Mouse (Mus musculus) cerebellum, adult (tissue): ENCODE data around the gene Maml3.

Source experiments
- ATAC-seq: cut with Nextera tagmentation; 2 replicates; pipeline ENCODE4 v1.9.2; 2017; ENCODE audit warnings: mild to moderate bottlenecking, moderate library complexity, mixed read lengths; ENCODE audit not compliant: insufficient number of reproducible peaks, low FRiP score, low TSS enrichment

Gene Maml3

DNA sequence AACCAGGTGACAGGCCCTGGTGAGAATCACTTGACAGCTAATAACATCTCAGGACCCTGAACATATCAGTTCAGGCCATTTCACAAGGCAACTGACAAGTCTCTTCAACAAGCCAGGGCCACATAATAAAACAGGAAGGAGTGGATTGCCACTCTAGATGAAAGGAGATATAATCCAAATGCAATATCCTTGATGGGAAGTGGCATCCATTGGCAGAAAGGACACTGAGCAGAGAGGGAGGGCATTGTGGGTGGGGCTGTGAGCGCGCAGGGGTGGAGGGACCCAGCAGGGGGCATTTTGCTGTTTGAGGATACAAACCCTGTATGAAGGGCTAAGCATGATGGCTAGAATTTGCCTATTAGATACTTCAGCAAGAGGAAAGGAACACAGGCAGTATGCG lies 340.7 kb downstream of the Maml3 start:
- no peak for ATAC-seq

GRCm38 (mm10) chr3:51762900-51763299 lies 342.0 kb downstream of the Maml3 start:
- ATAC-seq: no peak

GRCm38 (mm10) chr3:51759534-51759933 lies 345.3 kb downstream of the Maml3 start:
- no peak for ATAC-seq

- ATAC-seq: no peak
Measured at GRCm38 (mm10) chr3:51757032-51757431, 347.8 kb downstream of the Maml3 start.

DNA sequence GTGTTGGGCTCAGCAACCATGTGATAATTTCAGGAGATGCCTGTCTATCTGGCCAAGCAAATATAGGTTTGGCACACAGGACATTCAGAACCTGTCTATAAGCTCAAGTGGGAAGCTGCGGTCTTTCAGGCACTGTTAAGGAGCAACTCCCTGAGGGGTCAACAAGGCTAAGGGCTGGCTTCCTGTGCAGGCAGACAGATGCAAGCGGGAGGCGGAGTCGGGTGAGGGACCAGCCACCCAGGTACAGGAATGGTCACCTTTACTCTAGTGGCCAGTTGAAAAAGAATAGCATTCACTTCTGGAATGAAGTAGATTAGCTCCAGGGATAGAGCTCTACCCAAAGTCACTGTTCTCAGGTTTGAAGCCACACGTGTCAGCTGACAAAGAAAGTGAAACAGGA lies 348.6 kb downstream of the Maml3 start:
- ATAC-seq: no peak

GRCm38 (mm10) chr3:51753262-51753661 lies 351.6 kb downstream of the Maml3 start:
- 0 out of 2 replicates have a peak, but pooled peaks have one; percentile 54 for ATAC-seq

DNA sequence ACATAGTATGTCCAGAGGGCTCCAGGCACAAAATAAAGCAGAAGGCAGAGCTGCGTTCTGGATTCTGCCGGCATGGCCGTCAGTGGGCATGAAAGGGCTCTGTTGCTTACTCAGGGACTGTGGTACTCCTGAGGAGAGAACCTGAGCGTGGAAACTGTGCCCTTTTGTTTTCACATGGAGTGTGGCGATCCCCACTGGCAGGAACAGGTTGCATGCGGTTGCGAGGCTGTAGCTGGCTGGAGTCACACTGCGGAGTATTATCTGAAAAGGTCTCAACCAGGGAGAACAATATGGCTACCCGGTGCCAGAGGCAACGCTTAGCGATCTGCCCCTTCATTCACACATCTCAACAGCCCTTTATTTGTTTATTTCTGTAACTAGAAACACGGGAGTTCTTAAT lies 353.4 kb downstream of the Maml3 start:
- no peak; the same call in 1 of the 2 replicates for ATAC-seq

DNA sequence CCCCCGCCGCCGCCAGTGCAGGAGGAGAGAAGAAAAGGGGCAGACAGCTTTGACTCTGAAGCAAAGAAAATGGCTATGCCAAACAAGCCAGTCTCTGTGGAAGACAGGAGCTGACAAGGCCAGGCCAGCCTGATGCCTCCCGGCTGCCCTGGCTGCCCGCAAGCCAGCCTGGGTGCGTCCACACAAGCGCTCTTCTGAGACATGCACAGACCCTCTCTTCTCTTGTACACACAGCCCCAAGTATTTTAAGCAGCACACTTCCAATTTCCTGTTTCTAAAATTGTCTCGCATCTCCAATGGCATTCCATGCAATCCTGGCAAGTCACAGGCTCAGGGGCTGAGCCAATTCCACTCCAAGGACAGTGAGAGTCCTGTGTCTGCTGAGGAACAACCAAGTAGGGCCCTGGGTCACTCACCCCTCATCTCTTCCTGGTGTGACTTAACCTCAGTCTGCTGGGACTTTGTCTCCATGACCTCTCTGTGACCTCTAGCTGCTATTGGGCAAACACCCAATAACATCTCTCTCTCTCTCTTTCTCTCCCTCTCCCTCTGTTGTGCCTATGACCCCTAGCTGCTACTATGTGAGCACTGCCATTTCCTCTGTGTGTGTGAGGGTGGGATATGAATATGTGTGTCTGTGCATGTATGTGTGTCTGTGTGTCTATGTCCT lies 354.9 kb downstream of the Maml3 start:
- no peak for ATAC-seq

DNA sequence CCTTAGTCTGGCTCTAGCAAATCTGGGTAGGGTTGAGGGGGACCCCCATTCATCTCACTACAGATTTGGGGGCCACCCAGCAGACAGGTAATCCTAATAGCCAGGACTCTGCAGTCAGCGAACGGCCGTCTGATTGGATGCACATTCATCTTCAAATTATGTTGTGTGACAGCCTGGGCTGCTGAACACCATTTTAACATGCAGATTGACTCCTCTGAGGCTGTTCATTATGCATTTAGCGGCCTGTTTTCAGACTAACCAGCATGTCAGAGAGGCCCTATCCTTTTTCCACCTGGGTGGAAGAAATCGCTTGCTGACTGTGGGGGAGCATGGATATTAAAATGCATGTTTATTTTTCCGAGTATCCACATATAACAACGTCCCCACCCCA lies 355.5 kb downstream of the Maml3 start:
- no peak for ATAC-seq

DNA sequence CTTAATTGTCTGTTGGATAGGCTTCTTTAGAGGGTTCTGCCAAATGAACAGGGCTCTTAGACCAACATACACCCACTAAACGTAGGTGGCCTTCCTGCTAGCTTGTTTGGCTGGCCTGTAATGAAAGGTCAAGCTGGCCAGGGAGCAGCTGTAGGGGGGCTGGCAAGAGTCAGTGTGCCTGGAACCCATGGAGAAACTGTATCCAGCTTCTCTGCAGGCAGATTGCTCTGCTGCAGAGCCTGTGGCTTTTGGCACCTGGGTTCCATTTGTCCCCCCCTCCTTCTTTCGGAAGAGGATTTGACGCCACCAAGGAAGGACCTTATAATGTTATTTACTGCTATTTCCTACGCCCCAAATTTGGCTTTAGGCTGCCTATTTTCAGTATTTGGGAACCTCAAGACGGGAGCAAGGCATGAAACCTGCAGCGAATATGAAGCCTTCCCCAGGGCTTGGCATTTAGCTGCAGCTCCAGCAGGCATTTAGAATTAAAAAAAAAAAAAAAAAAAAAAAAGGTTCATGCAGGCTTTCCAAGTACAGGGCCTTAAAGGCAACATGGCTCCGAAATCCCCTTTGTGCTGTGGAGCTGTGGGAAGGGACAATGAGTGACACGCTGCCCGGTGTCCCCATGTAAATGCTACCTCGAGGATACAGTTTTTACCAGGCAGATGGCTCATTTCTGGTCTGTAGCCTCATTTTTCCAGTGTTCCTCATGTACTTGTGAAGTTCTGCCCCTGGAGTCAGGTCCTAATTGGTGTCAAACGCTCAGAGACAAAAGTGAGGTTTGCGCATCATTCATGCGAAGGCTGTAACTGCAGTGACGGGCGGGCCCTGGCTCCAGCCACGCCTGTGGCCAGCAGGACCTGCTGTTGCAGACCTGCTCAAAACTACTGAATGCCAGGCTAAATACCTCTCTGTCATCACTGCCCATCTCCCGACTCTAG lies 356.2 kb downstream of the Maml3 start:
- no peak for ATAC-seq

DNA sequence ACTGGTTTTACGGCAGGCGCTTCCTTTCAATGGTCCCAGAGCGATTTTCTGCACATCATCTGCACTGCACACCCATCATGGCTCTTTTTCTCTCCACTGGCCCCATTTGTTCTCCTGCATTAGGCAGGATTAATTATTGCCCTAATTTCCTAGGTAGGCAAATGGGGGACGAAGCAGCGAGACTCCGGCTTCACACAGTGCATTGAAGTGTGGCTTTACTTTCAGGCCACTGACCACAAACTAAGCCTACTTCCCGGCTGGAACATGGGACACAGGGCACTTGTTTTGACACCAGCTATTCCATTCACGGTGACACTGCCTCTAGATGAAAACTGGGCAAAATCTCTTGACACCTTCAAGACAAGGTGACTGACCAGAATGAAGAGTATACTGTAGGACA lies 358.1 kb downstream of the Maml3 start:
- no peak for ATAC-seq

DNA sequence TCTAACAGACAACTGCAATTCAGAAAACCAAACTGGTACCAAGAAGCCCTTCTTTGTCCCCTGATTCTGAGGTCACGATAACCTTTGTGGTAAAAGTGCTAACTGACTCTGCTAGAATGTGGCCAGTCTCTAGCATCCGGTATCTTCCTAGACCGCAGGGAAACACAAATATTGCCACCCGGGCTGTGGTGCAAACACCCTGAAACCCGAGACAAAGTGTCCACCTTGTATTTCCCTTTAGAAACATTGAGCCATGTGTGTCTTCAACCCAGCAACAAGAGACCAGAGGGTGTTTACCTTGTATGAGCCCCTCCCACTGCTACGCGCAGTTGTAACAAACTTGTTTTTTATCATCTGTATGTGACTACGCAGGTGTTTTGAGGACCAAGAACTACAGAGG lies 359.7 kb downstream of the Maml3 start:
- no peak for ATAC-seq

- no peak for ATAC-seq
Measured at GRCm38 (mm10) chr3:51744339-51744759, 360.5 kb downstream of the Maml3 start.

GRCm38 (mm10) chr3:51742405-51742804 lies 362.5 kb downstream of the Maml3 start:
- ATAC-seq: no peak

- no peak for ATAC-seq
Measured at GRCm38 (mm10) chr3:51741824-51742223, 363.1 kb downstream of the Maml3 start.

GRCm38 (mm10) chr3:51739835-51740112 lies 365.1 kb downstream of the Maml3 start:
- no peak for ATAC-seq

- ATAC-seq: no peak
Measured at GRCm38 (mm10) chr3:51739049-51739834, 365.6 kb downstream of the Maml3 start.

- no peak for ATAC-seq
Measured at GRCm38 (mm10) chr3:51733685-51734084, 371.2 kb downstream of the Maml3 start.

DNA sequence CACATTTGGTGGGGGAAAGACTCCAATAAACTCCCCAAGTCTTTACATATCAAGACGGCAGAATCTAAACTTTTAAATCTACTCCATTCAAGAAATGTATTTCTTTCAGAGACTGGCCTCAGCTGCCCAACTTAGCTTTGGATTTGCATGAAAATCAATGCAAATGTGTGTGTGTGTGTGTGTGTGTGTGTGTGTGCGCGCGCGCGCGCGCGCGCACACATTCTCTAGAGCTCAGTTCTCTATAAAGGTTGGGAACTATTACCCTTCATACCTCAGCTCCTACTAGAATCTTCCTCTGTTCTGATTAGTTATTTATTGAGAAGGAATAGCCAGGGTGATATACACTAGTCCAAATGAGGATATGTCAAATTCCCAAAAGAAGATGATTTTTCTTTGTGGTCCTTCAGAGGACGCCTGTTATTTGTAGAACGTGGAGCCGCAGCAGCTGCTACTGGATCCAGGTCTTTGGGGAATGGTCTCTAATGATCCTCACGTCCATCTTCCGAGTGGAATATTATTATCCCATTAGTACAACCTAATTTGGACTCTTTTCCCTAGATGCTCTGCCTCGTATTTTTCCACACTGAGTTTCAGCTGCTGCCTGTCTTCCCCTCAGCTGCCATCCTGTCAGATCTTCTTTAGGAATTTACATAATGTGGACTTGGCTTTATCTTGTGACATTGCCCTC lies 372.8 kb downstream of the Maml3 start:
- ATAC-seq: no peak

DNA sequence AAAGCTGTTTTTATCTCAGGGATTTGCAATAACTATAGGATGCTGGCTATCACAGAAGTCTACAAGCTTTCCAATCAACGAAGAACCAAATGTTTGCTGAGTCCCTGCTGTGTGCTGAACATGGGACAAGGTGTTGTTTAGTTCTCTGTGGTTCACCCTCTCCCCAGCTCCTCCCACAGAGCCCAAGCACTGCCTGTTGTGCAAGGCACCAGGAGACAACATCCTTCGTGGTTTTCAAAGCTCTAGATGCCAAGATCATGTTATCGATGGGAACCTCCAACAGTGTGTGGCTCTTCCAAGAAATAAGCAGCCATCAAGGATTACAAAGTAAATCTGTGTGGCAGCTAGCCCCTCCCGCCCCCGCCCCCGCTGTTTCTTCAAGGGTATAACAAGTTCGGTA lies 374.2 kb downstream of the Maml3 start:
- ATAC-seq: no peak
